Mouse (Mus musculus): ENCODE data around the gene Dmac2. TPM values are rescaled to one million over a fixed set of nuclear protein-coding genes. Genes with fewer than 3 reads are reported as not detected.

Dmac2 gene
- polyA plus RNA-seq, 1 experiment from 2014 or later, result 38.8 TPM

DNA sequence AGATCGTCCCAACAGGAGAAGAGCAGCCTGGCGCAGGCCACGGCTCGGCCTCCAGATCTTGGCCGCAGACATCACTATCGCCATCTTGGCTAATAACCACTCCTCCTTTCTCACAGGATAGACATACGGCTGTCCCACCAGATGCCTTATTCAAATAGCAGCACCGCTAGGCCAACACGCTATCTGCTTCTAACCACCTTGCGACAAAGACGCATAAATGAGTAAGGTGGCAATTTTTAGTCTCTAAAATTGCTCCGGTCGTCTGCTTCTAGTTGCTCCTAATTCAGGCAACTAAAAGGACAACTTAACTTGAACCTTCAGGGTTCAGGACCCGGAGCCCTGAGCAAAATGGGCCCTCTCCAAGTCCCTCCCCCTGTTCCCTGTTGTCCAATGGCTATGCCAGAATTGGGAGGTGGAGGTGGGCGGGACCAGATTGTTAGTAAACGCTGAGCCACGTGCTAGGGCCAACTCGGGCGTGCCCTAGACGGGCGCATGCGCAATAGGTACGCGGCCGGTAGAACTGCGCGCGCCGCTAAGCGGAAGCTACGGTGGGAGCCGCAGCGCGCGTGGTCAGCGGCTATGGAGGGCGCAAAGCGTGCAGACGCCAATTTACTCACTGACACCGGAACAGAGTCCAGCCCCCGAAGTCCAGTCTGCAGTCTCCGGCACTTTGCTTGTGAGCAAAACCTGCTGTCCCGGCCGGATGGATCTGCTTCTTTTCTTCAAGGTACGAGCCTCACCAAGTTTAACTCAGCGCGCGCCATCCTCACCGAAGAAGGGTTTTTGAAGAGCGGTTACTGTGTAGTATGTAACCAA lies 39.7 kb downstream of the Dmac2 start, which contains the start of the genes Bckdha and Exosc5:
Gene Bckdha (minus strand): TSS at position 325 of the 816 bp plus-strand sequence.
Gene Exosc5 (plus strand): TSS at position 508 of the 816 bp plus-strand sequence.
- peak within 1 kb of the TSS; percentile 83 for H3K27ac ChIP-seq (ENCODE audit: low read length)
- WGBS, result under 1% methylated on average over 50 of the region's 50 CpGs
- no peaks in the 10 kb centered on the region for H3K9me3 ChIP-seq (ENCODE audit: control insufficient read depth, low read length)
- 0 out of 2 replicates have a peak, but pooled peaks cover 2% of the 10 kb centered on the region for H3K36me3 ChIP-seq (ENCODE audit: control insufficient read depth, insufficient read depth)
- H3K9ac ChIP-seq (replicated peaks; ENCODE audit: low read depth, low read length), result peak within 1 kb of the TSS; percentile 61
- peak within 1 kb of the TSS; percentile 68 for H3K4me3 ChIP-seq (replicated peaks; ENCODE audit: low read length)
- H3K27me3 ChIP-seq (replicated peaks; ENCODE audit: control insufficient read depth, insufficient read depth, low read length), result no peaks in the 10 kb centered on the region
- peak; percentile 98 for ATAC-seq
- H3K4me1 ChIP-seq (replicated peaks; ENCODE audit: control insufficient read depth, insufficient read depth, low read length), result peaks cover 24% of the 10 kb centered on the region
- peak within 1 kb of the TSS; percentile 96 for H3K4me2 ChIP-seq (ENCODE audit: low read length)

DNA sequence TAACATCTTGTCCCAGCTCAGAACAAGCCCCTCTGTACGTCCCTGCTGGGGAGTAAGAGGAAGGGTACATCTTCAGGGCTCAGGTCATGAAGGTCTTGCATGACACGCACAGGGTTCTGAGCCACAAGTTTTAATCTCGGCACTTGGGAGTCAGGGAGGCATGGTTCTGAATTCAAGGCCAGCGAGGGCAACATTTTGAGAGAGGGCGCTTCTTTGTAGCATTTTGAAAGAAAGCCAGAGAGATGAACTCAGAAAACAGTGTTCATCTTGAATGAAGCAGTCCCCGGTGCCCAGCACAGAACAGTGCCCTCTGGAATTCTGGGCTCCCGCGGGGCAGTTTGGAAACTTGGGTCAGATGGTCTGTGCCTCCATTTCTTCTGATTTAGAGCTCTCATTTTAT lies 47.2 kb downstream of the Dmac2 start:
- 97% methylated on average over 8 of the region's 8 CpGs for WGBS
- Histone ChIP-seq H3K27me3 (replicated peaks; ENCODE audit: control insufficient read depth, insufficient read depth, low read length) (no peaks in the 10 kb centered on the region), H3K9ac (replicated peaks; ENCODE audit: low read depth, low read length) (no peak overlapping the region), H3K4me1 (replicated peaks; ENCODE audit: control insufficient read depth, insufficient read depth, low read length) (no peaks in the 10 kb centered on the region; the same call in 1 of the 2 replicates), H3K4me3 (replicated peaks; ENCODE audit: low read length) (no peak overlapping the region), H3K4me2 (ENCODE audit: low read length) (no peak overlapping the region), H3K9me3 (ENCODE audit: control insufficient read depth, low read length) (no peaks in the 10 kb centered on the region), H3K27ac (ENCODE audit: low read length) (no peak overlapping the region), H3K36me3 (ENCODE audit: control insufficient read depth, insufficient read depth) (peaks cover 5% of the 10 kb centered on the region; the same call in 1 of the 2 replicates)
- ATAC-seq, result no peak

DNA sequence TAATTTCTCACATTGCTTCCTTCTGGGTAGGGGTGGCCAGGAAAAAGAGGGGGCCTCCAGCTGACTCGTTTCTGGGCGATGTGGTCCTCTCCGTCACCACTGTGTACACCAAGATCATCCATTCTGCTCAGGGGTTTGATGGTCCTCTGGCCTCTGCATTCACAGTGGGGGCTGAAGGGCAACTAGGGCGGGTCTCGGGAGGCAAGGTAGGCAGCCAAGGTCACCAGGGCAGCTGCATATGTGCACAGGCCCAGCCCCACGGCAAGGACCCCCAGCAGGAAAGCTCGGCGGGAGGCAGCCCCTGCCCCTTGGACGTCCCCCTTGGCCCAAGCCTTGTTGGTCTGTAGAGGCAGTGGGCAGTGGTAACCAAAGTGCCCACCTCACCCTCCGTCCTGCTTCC lies 49.9 kb downstream of the Dmac2 start:
- H3K27ac ChIP-seq (ENCODE audit: low read length), result no peak overlapping the region
- peaks cover 3% of the 10 kb centered on the region; the same call in 1 of the 2 replicates for H3K36me3 ChIP-seq (ENCODE audit: control insufficient read depth, insufficient read depth)
- no peak overlapping the region for H3K4me3 ChIP-seq (replicated peaks; ENCODE audit: low read length)
- WGBS, result 90% methylated on average over 10 of the region's 10 CpGs
- no peaks in the 10 kb centered on the region for H3K4me1 ChIP-seq (replicated peaks; ENCODE audit: control insufficient read depth, insufficient read depth, low read length)
- H3K9ac ChIP-seq (replicated peaks; ENCODE audit: low read depth, low read length), result no peak overlapping the region
- no peak overlapping the region for H3K4me2 ChIP-seq (ENCODE audit: low read length)
- H3K9me3 ChIP-seq (ENCODE audit: control insufficient read depth, low read length), result no peaks in the 10 kb centered on the region
- peaks cover 9% of the 10 kb centered on the region for H3K27me3 ChIP-seq (replicated peaks; ENCODE audit: control insufficient read depth, insufficient read depth, low read length)
- ATAC-seq, result no peak

DNA sequence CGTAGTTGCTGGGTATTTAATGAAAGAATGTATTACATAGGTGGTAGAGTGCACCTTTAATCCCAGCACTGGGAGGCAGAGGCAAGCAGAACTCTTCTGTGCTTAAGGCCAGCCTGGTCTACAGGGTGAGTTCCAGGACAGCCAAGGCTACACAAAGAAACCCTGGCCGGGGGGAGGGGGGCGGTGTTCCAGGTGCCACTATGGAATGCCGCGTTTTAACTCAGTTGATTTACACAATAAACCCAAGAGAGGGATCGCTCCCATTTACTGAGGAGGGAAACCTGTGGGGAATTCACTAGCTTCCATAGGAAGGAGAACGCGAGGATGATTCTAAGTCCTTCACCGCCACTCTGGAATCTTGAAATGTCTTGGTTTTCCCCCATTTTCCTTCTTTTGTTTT lies 50.4 kb downstream of the Dmac2 start:
- no peak overlapping the region for H3K27ac ChIP-seq (ENCODE audit: low read length)
- no peak for ATAC-seq

DNA sequence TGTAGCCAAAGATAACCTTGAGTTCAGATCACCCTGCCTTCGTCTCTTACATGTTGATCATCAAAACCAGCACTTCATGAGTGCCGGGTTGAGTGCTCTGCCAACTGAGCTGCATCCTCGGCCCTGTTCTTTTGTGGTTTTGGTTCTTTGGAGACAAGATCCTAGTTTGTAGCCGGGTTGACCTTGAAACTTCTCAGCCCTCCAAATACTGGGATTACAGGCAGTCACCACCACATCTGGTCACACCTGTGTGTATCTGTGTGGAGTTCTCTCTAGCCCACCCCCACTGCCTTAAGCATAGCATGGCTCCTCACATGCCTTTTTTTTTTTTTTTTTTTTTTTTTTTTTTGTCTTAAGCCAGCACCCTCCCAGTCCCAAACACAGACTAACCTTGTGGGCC lies 50.9 kb downstream of the Dmac2 start:
- Histone ChIP-seq H3K4me2 (ENCODE audit: low read length) (no peak overlapping the region), H3K9me3 (ENCODE audit: control insufficient read depth, low read length) (no peaks in the 10 kb centered on the region), H3K36me3 (ENCODE audit: control insufficient read depth, insufficient read depth) (0 out of 2 replicates have a peak, but pooled peaks cover 3% of the 10 kb centered on the region), H3K4me1 (replicated peaks; ENCODE audit: control insufficient read depth, insufficient read depth, low read length) (peaks cover 7% of the 10 kb centered on the region), H3K27me3 (replicated peaks; ENCODE audit: control insufficient read depth, insufficient read depth, low read length) (peaks cover 17% of the 10 kb centered on the region), H3K27ac (ENCODE audit: low read length) (no peak overlapping the region), H3K4me3 (replicated peaks; ENCODE audit: low read length) (no peak overlapping the region), H3K9ac (replicated peaks; ENCODE audit: low read depth, low read length) (no peak overlapping the region)
- WGBS, result 91% methylated on average over 4 of the region's 4 CpGs
- ATAC-seq, result no peak

More for the DNA sequence above, 50.4 kb downstream of the Dmac2 start:
- no peaks in the 10 kb centered on the region for H3K9me3 ChIP-seq (ENCODE audit: control insufficient read depth, low read length)
- H3K27me3 ChIP-seq (replicated peaks; ENCODE audit: control insufficient read depth, insufficient read depth, low read length), result peaks cover 12% of the 10 kb centered on the region
- no peak overlapping the region for H3K4me2 ChIP-seq (ENCODE audit: low read length)
- H3K4me3 ChIP-seq (replicated peaks; ENCODE audit: low read length), result no peak overlapping the region
- peaks cover 2% of the 10 kb centered on the region for H3K4me1 ChIP-seq (replicated peaks; ENCODE audit: control insufficient read depth, insufficient read depth, low read length)
- H3K36me3 ChIP-seq (ENCODE audit: control insufficient read depth, insufficient read depth), result 0 out of 2 replicates have a peak, but pooled peaks cover 3% of the 10 kb centered on the region
- no peak overlapping the region for H3K9ac ChIP-seq (replicated peaks; ENCODE audit: low read depth, low read length)
- WGBS, result 82% methylated on average over 9 of the region's 9 CpGs

DNA sequence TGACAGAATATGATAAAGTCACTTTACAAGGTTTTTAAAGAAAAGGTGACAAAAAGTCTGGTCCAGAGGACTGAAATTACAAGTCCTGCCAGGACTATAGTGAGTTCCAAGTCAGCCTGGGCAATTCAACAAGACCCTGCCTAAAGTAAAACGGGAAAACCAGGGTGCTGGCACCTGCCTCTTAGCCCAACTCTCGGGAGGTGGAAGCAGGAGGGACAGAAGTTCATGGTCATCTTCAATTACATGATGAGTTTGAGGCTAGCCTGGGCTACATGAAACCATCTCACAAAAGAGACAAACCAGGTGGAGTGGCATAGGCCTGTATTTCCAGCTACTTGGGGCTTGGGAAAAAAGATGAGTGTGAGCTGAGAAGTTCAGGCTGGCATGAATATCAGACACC lies 52.5 kb downstream of the Dmac2 start:
- WGBS, result 83% methylated on average over 2 of the region's 2 CpGs
- ATAC-seq, result no peak
- Histone ChIP-seq H3K36me3 (ENCODE audit: control insufficient read depth, insufficient read depth) (0 out of 2 replicates have a peak, but pooled peaks cover 3% of the 10 kb centered on the region), H3K27me3 (replicated peaks; ENCODE audit: control insufficient read depth, insufficient read depth, low read length) (peaks cover 20% of the 10 kb centered on the region), H3K27ac (ENCODE audit: low read length) (no peak overlapping the region), H3K4me1 (replicated peaks; ENCODE audit: control insufficient read depth, insufficient read depth, low read length) (peaks cover 21% of the 10 kb centered on the region), H3K9me3 (ENCODE audit: control insufficient read depth, low read length) (no peaks in the 10 kb centered on the region), H3K4me3 (replicated peaks; ENCODE audit: low read length) (no peak overlapping the region), H3K4me2 (ENCODE audit: low read length) (no peak overlapping the region), H3K9ac (replicated peaks; ENCODE audit: low read depth, low read length) (no peak overlapping the region)

DNA sequence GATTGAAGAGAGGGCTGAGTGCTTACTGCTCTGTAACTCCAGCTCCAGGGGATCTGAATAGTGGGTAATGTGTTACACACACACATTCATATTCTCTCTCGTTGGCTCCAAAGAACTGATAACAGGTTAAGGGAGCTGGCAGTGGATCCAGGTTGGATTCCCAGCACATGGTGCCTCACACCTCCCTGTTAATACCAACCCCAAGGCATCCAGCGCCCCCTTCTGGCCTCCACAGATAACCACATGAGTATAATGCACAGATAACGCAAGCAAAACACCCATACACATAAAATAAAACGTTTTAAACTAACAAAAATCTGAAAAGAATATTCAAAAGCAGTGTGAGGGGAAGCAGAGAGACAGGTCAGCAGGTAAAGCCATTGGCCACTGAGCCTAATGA lies 53.2 kb downstream of the Dmac2 start:
- Histone ChIP-seq H3K27ac (ENCODE audit: low read length) (no peak overlapping the region), H3K9me3 (ENCODE audit: control insufficient read depth, low read length) (no peaks in the 10 kb centered on the region), H3K9ac (replicated peaks; ENCODE audit: low read depth, low read length) (no peak overlapping the region), H3K27me3 (replicated peaks; ENCODE audit: control insufficient read depth, insufficient read depth, low read length) (peaks cover 20% of the 10 kb centered on the region), H3K4me3 (replicated peaks; ENCODE audit: low read length) (no peak overlapping the region), H3K36me3 (ENCODE audit: control insufficient read depth, insufficient read depth) (0 out of 2 replicates have a peak, but pooled peaks cover 3% of the 10 kb centered on the region), H3K4me2 (ENCODE audit: low read length) (no peak overlapping the region), H3K4me1 (replicated peaks; ENCODE audit: control insufficient read depth, insufficient read depth, low read length) (peaks cover 25% of the 10 kb centered on the region)
- ATAC-seq, result no peak
- WGBS, result 53% methylated on average over 4 of the region's 4 CpGs

DNA sequence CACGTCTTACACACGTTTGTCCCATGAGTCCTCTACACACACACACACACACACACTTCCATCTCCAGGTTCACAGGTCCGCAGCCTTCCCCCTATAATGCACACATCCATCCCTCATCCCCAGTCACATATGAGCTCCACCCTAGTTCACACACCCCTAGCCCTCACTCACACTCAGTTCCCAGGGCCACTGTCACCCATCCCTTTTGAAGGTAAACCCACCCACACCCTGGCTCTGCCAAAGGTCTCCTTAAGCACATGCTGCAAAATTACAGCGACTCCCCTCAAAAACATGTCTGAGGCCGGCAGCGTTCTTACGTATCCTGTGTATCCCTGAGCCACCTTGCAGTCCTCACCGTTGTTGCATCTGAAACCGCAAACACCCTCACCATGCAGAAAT lies 55.1 kb downstream of the Dmac2 start:
- Histone ChIP-seq H3K27me3 (replicated peaks; ENCODE audit: control insufficient read depth, insufficient read depth, low read length) (peaks cover 22% of the 10 kb centered on the region), H3K27ac (ENCODE audit: low read length) (no peak overlapping the region), H3K4me2 (ENCODE audit: low read length) (peak overlapping the region; percentile 60), H3K9me3 (ENCODE audit: control insufficient read depth, low read length) (no peaks in the 10 kb centered on the region), H3K9ac (replicated peaks; ENCODE audit: low read depth, low read length) (no peak overlapping the region), H3K36me3 (ENCODE audit: control insufficient read depth, insufficient read depth) (no peaks in the 10 kb centered on the region), H3K4me3 (replicated peaks; ENCODE audit: low read length) (peak overlapping the region; percentile 43), H3K4me1 (replicated peaks; ENCODE audit: control insufficient read depth, insufficient read depth, low read length) (peaks cover 25% of the 10 kb centered on the region)
- ATAC-seq, result no peak
- 31% methylated on average over 9 of the region's 9 CpGs for WGBS

DNA sequence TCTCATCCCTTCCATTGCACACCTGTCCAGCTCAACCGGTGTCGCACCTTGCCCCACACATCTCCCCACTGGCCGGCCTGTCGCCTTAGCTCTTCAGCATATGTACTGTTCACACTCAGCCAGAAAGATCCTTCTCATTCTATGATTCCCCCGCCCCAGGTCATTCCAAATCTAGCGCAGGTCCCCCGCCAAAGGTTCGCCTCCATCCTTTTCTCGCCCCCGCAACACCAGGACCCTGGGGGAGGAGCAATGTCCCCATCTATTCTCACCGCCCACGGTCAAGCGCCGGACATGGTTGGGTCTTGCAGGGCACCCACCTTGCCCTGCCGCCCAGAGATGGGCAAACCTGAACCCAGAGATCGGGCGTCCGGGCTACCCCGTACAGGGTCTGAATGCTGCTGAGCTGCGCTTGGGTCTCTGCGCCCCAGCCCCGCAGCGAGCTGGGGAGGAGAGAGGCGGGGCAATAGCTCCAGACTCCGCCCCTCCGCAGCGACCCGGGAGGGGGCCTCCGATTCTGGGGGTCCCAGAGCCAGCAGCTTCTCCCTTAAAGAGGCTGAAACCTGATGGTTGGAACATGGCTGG lies 55.6 kb downstream of the Dmac2 start, which contains the start of gene Tmem91:
Gene Tmem91 (minus strand): TSS at position 448 of the 582 bp plus-strand sequence.
- Histone ChIP-seq H3K27ac (ENCODE audit: low read length) (peak within 1 kb of the TSS; percentile 29), H3K27me3 (replicated peaks; ENCODE audit: control insufficient read depth, insufficient read depth, low read length) (peaks cover 22% of the 10 kb centered on the region), H3K9me3 (ENCODE audit: control insufficient read depth, low read length) (no peaks in the 10 kb centered on the region), H3K4me1 (replicated peaks; ENCODE audit: control insufficient read depth, insufficient read depth, low read length) (peaks cover 25% of the 10 kb centered on the region), H3K4me3 (replicated peaks; ENCODE audit: low read length) (peak within 1 kb of the TSS; percentile 43), H3K4me2 (ENCODE audit: low read length) (peak within 1 kb of the TSS; percentile 60), H3K36me3 (ENCODE audit: control insufficient read depth, insufficient read depth) (no peaks in the 10 kb centered on the region), H3K9ac (replicated peaks; ENCODE audit: low read depth, low read length) (peak within 1 kb of the TSS; percentile 53)
- ATAC-seq, result no peak; the same call in 1 of the 2 replicates
- WGBS, result 2% methylated on average over 29 of the region's 29 CpGs
